In genomic region chr2:152180323-152180722, GRCm38 (mm10) we compare ENCODE assay signal across 8 mouse cellular contexts. TPM values are rescaled to one million over a fixed set of nuclear protein-coding genes. Genes with fewer than 3 reads are reported as not detected.
DNase-seq lines count a peak whose midpoint lies in the region; ATAC-seq and TF ChIP-seq lines count a peak whose summit lies in the region.

No protein-coding gene starts in this region.

- H3K36me3 ChIP-seq in hindbrain, postnatal 0 days (ENCODE audit: insufficient read depth, low read length) = no peaks in the 10 kb centered on the region
- H3K36me3 ChIP-seq in hindbrain, embryonic 12.5 days = no peaks in the 10 kb centered on the region
- no peaks in the 10 kb centered on the region for H3K36me3 ChIP-seq in kidney, postnatal 0 days (ENCODE audit: insufficient read depth, low read length)
- H3K36me3 ChIP-seq in stomach, embryonic 15.5 days = no peaks in the 10 kb centered on the region
- H3K36me3 ChIP-seq in forebrain, embryonic 15.5 days = no peaks in the 10 kb centered on the region

- 55% methylated on average over 6 of the region's 6 CpGs for WGBS in hindbrain, postnatal 0 days
- WGBS in hindbrain, embryonic 12.5 days = 62% methylated on average over 6 of the region's 6 CpGs
- WGBS in kidney, postnatal 0 days = 23% methylated on average over 6 of the region's 6 CpGs
- WGBS in stomach, embryonic 15.5 days = 51% methylated on average over 6 of the region's 6 CpGs
- whole genome bisulfite sequencing in forebrain, embryonic 15.5 days = 67% methylated on average over 6 of the region's 6 CpGs

- no peak overlapping the region for H3K4me2 ChIP-seq in hindbrain, postnatal 0 days (ENCODE audit: low read depth, low read length)
- H3K4me2 ChIP-seq in hindbrain, embryonic 12.5 days (replicated peaks) = no peak overlapping the region
- no peak overlapping the region for H3K4me2 ChIP-seq in kidney, postnatal 0 days (ENCODE audit: low read length)
- H3K4me2 ChIP-seq in stomach, embryonic 15.5 days = no peak overlapping the region
- no peak overlapping the region for H3K4me2 ChIP-seq in forebrain, embryonic 15.5 days (replicated peaks)

- H3K9ac ChIP-seq in hindbrain, postnatal 0 days (replicated peaks; ENCODE audit: low read length) = no peak overlapping the region
- H3K9ac ChIP-seq in hindbrain, embryonic 12.5 days = no peak overlapping the region
- H3K9ac ChIP-seq in kidney, postnatal 0 days (ENCODE audit: low read depth, low read length) = no peak overlapping the region
- no peak overlapping the region for H3K9ac ChIP-seq in stomach, embryonic 15.5 days
- H3K9ac ChIP-seq in forebrain, embryonic 15.5 days (replicated peaks) = no peak overlapping the region

- peak; percentile 31 for DNase-seq in hindbrain, postnatal 0 days (ENCODE audit: low spot score)
- DNase-seq in R1 (ENCODE audit: low read depth, low spot score) = peak; percentile 97
- peak; percentile 92 for DNase-seq in heart, adult 8-10 months (ENCODE audit: low spot score)
- peak; percentile 86 for DNase-seq in kidney, postnatal 0 days (ENCODE audit: low spot score)
- no peak for DNase-seq in thymus, postnatal 14 days

- no peak overlapping the region for H3K27ac ChIP-seq in hindbrain, postnatal 0 days
- H3K27ac ChIP-seq in hindbrain, embryonic 12.5 days = no peak overlapping the region
- peak overlapping the region; percentile 25; the same call in 1 of the 2 replicates for H3K27ac ChIP-seq in kidney, postnatal 0 days
- no peak overlapping the region for H3K27ac ChIP-seq in stomach, embryonic 15.5 days
- H3K27ac ChIP-seq in forebrain, embryonic 15.5 days (replicated peaks) = no peak overlapping the region

- H3K4me3 ChIP-seq in hindbrain, postnatal 0 days (ENCODE audit: low read length) = no peak overlapping the region
- H3K4me3 ChIP-seq in hindbrain, embryonic 12.5 days = no peak overlapping the region
- H3K4me3 ChIP-seq in kidney, postnatal 0 days (replicated peaks; ENCODE audit: low read depth, low read length) = no peak overlapping the region
- no peak overlapping the region for H3K4me3 ChIP-seq in stomach, embryonic 15.5 days (replicated peaks)
- no peak overlapping the region for H3K4me3 ChIP-seq in forebrain, embryonic 15.5 days

- H3K9me3 ChIP-seq in hindbrain, postnatal 0 days (ENCODE audit: low read length) = no peaks in the 10 kb centered on the region
- no peaks in the 10 kb centered on the region for H3K9me3 ChIP-seq in hindbrain, embryonic 12.5 days (replicated peaks)
- H3K9me3 ChIP-seq in kidney, postnatal 0 days (replicated peaks; ENCODE audit: low read length) = no peaks in the 10 kb centered on the region
- no peaks in the 10 kb centered on the region for H3K9me3 ChIP-seq in stomach, embryonic 15.5 days
- no peaks in the 10 kb centered on the region for H3K9me3 ChIP-seq in forebrain, embryonic 15.5 days

- no peaks in the 10 kb centered on the region for H3K4me1 ChIP-seq in hindbrain, postnatal 0 days (ENCODE audit: insufficient read depth, low read length)
- H3K4me1 ChIP-seq in hindbrain, embryonic 12.5 days = peaks cover 7% of the 10 kb centered on the region
- no peaks in the 10 kb centered on the region for H3K4me1 ChIP-seq in kidney, postnatal 0 days (replicated peaks; ENCODE audit: insufficient read depth, low read length)
- H3K4me1 ChIP-seq in stomach, embryonic 15.5 days = 0 out of 2 replicates have a peak, but pooled peaks cover 8% of the 10 kb centered on the region
- 0 out of 2 replicates have a peak, but pooled peaks cover 4% of the 10 kb centered on the region for H3K4me1 ChIP-seq in forebrain, embryonic 15.5 days

- ATAC-seq in hindbrain, postnatal 0 days = peak; percentile 70; the same call in 1 of the 2 replicates
- ATAC-seq in hindbrain, embryonic 12.5 days (ENCODE audit: low FRiP score) = no peak; the same call in 1 of the 2 replicates
- ATAC-seq in kidney, postnatal 0 days (replicated peaks; ENCODE audit: low FRiP score, low read depth) = peak; percentile 84
- peak; percentile 39; the same call in 1 of the 2 replicates for ATAC-seq in stomach, embryonic 15.5 days (ENCODE audit: insufficient read depth, low FRiP score, low read depth)
- no peak for ATAC-seq in forebrain, embryonic 15.5 days (replicated peaks)

- no peaks in the 10 kb centered on the region for H3K27me3 ChIP-seq in hindbrain, postnatal 0 days (ENCODE audit: insufficient read depth, low read length)
- H3K27me3 ChIP-seq in hindbrain, embryonic 12.5 days = no peaks in the 10 kb centered on the region
- H3K27me3 ChIP-seq in kidney, postnatal 0 days (ENCODE audit: insufficient read depth, low read length) = no peaks in the 10 kb centered on the region
- no peaks in the 10 kb centered on the region for H3K27me3 ChIP-seq in stomach, embryonic 15.5 days (replicated peaks)
- no peaks in the 10 kb centered on the region for H3K27me3 ChIP-seq in forebrain, embryonic 15.5 days

- no peak for TF ChIP-seq CTCF in hindbrain, postnatal 0 days (IDR thresholded peaks at IDR 0.05; ENCODE audit: low read depth)
- 0 out of 2 replicates have a peak, but pooled peaks have one; percentile 19 for TF ChIP-seq CTCF in kidney, postnatal 0 days (IDR thresholded peaks at IDR 0.05; ENCODE audit: low read depth)

RNA-seq across cellular contexts. Expression of gene Tcf15, which starts 37.0 kb away (rescaled TPM):
- total RNA-seq in hindbrain, postnatal 0 days (2014; rRNA removed) = 4.9 TPM in 1 of 2 replicates, not detected in the other
- polyA plus RNA-seq in hindbrain, postnatal 0 days (2015; fragmentation: Nextera tagmentation; extraction: Ambion mirVana) = 0.74 and 1.2 TPM in 2 replicates
- 8.8 and 9.9 TPM in 2 replicates for polyA plus RNA-seq in hindbrain, embryonic 12.5 days (2016; fragmentation: Nextera tagmentation; extraction: Ambion mirVana)
- total RNA-seq in heart, adult 8-10 months (2022) = 10 to 100 TPM; 21.1 to 47.5 (median 28.5) TPM
- polyA plus RNA-seq in kidney, postnatal 0 days (2015; fragmentation: Nextera tagmentation; extraction: Ambion mirVana) = 12.2 and 15.5 TPM in 2 replicates
- 8.2 and 10.7 TPM in 2 replicates for polyA plus RNA-seq in stomach, embryonic 15.5 days (2015; fragmentation: Nextera tagmentation; extraction: Ambion mirVana)
- polyA plus RNA-seq in forebrain, embryonic 15.5 days (2015; fragmentation: Nextera tagmentation; extraction: Ambion mirVana) = 1.8 and 2.2 TPM in 2 replicates

RNA-seq across cellular contexts. Expression of gene Csnk2a1, which starts 46.3 kb away (rescaled TPM):
- total RNA-seq in hindbrain, postnatal 0 days (2014; rRNA removed) = 119 and 128 TPM in 2 replicates
- 107 and 109 TPM in 2 replicates for polyA plus RNA-seq in hindbrain, postnatal 0 days (2015; fragmentation: Nextera tagmentation; extraction: Ambion mirVana)
- polyA plus RNA-seq in hindbrain, embryonic 12.5 days (2016; fragmentation: Nextera tagmentation; extraction: Ambion mirVana) = 88.4 and 90.6 TPM in 2 replicates
- 100 to 1,000 TPM in 2 of 4 experiments, 10 to 100 TPM in 2; 92.9 to 115 (median 101) TPM for total RNA-seq in heart, adult 8-10 months (2022)
- 77.9 and 83.1 TPM in 2 replicates for polyA plus RNA-seq in kidney, postnatal 0 days (2015; fragmentation: Nextera tagmentation; extraction: Ambion mirVana)
- 75.3 and 89.8 TPM in 2 replicates for polyA plus RNA-seq in stomach, embryonic 15.5 days (2015; fragmentation: Nextera tagmentation; extraction: Ambion mirVana)
- 116 TPM in 2 replicates for polyA plus RNA-seq in forebrain, embryonic 15.5 days (2015; fragmentation: Nextera tagmentation; extraction: Ambion mirVana)

Comparison
In these comparisons a context has a peak if more than half of its experiments do, and no peak if none do; other contexts are left out.
1. ATAC-seq: peak in hindbrain, postnatal 0 days (single experiment), kidney, postnatal 0 days (single experiment) and stomach, embryonic 15.5 days (single experiment); none in hindbrain, embryonic 12.5 days (single experiment) and forebrain, embryonic 15.5 days (single experiment).